Mouse (Mus musculus) kidney, embryonic 16.5 days (tissue): ENCODE measurements around the gene Fads2. TPM values are rescaled to one million over a fixed set of nuclear protein-coding genes. Genes with fewer than 3 reads are reported as not detected.

Experiments used
- ATAC-seq: fragments of 200-750 bp; cut with Nextera tagmentation; 2 replicates; pipeline ENCODE4 v1.8.0; 2017; ENCODE audit warnings: moderate TSS enrichment; ENCODE audit not compliant: low FRiP score, low TSS enrichment
- H3K27ac ChIP-seq: fragments of 300-500 bp; sonication (generic); 2 replicates; pipeline ENCODE4 v1.5.1; 2014; ENCODE audit warnings: low read length
- H3K27me3 ChIP-seq: fragments of 300-500 bp; sonication (generic); 2 replicates; pipeline ENCODE4 v1.6.1; 2014; ENCODE audit warnings: low read length, control low read depth, mixed read lengths; ENCODE audit not compliant: insufficient read depth
- H3K36me3 ChIP-seq: fragments of 300-500 bp; sonication (generic); 2 replicates; pipeline ENCODE4 v1.6.1; 2014; ENCODE audit warnings: low read length, control low read depth, mixed read lengths; ENCODE audit not compliant: insufficient read depth
- H3K4me1 ChIP-seq: fragments of 300-500 bp; sonication (generic); 2 replicates; pipeline ENCODE4 v1.6.1; 2014; ENCODE audit warnings: low read length, control low read depth, mixed read lengths; ENCODE audit not compliant: insufficient read depth
- H3K4me2 ChIP-seq: fragments of 300-500 bp; sonication (generic); replicated peaks from 2 replicates; pipeline ENCODE4 v1.6.1; 2014; ENCODE audit warnings: low read depth, low read length
- H3K4me3 ChIP-seq: fragments of 300-500 bp; sonication (generic); 2 replicates; pipeline ENCODE4 v1.5.1; 2014; ENCODE audit warnings: mild to moderate bottlenecking, low read length
- H3K9ac ChIP-seq: fragments of 300-500 bp; sonication (generic); replicated peaks from 2 replicates; pipeline ENCODE4 v1.6.1; 2014; ENCODE audit warnings: low read length
- H3K9me3 ChIP-seq: fragments of 300-500 bp; sonication (generic); 2 replicates; pipeline ENCODE4 v1.6.1; 2016; ENCODE audit warnings: low read length, control low read depth
- WGBS: fragments of 180-500 bp; shearing (Covaris S2); extraction: QIAGEN DNeasy Blood & Tissue Kit; methylation state at CpG from one replicate; pipeline ENCODE4 v1.1.7; 2014; 5-methylcytosine and 5-hydroxymethylcytosine counted together
- polyA plus RNA-seq: library from polyadenylated mRNA; unstranded; fragments of >200 nt; fragmentation: Nextera tagmentation; extraction: Ambion mirVana; gene quantifications from 2 replicates; pipeline ENCODE4 v1.2.1, GENCODE M21; 2015

Gene Fads2
- polyA plus RNA-seq, 1 experiment from 2014 or later, result 85.9 TPM

- no peak overlapping the region for H3K4me3 ChIP-seq
- no peaks in the 10 kb centered on the region; the same call in 1 of the 2 replicates for H3K27me3 ChIP-seq
- peaks cover 43% of the 10 kb centered on the region for H3K4me1 ChIP-seq
- H3K9me3 ChIP-seq, result no peaks in the 10 kb centered on the region
- no peak overlapping the region for H3K4me2 ChIP-seq
- no peak for ATAC-seq
- WGBS, result 77% methylated on average over 3 of the region's 3 CpGs
- H3K27ac ChIP-seq, result peak overlapping the region; percentile 32; the same call in 1 of the 2 replicates
- H3K9ac ChIP-seq, result no peak overlapping the region
- H3K36me3 ChIP-seq, result no peaks in the 10 kb centered on the region
Observed at GRCm38 (mm10) chr19:10038364-10038763, 63.2 kb downstream of the Fads2 start.

- no peak overlapping the region for H3K27ac ChIP-seq
- peaks cover 35% of the 10 kb centered on the region for H3K4me1 ChIP-seq
- WGBS, result 37% methylated on average over 2 of the region's 2 CpGs
- no peak overlapping the region for H3K4me2 ChIP-seq
- H3K27me3 ChIP-seq, result no peaks in the 10 kb centered on the region; the same call in 1 of the 2 replicates
- H3K9ac ChIP-seq, result no peak overlapping the region
- ATAC-seq, result no peak
- H3K9me3 ChIP-seq, result no peaks in the 10 kb centered on the region
- H3K36me3 ChIP-seq, result no peaks in the 10 kb centered on the region
- H3K4me3 ChIP-seq, result no peak overlapping the region
Observed at GRCm38 (mm10) chr19:10037534-10037933, 64.0 kb downstream of the Fads2 start.

GRCm38 (mm10) chr19:10034785-10035447, 66.6 kb downstream of the Fads2 start:
- H3K4me1 ChIP-seq, result peaks cover 23% of the 10 kb centered on the region
- no peaks in the 10 kb centered on the region; the same call in 1 of the 2 replicates for H3K27me3 ChIP-seq
- no peak overlapping the region for H3K4me3 ChIP-seq
- 0 out of 2 replicates have a peak, but pooled peaks cover 3% of the 10 kb centered on the region for H3K36me3 ChIP-seq
- no peak overlapping the region for H3K4me2 ChIP-seq
- 47% methylated on average over 8 of the region's 8 CpGs for WGBS
- no peak overlapping the region for H3K27ac ChIP-seq
- peak; percentile 69 for ATAC-seq
- no peak overlapping the region for H3K9ac ChIP-seq
- no peaks in the 10 kb centered on the region for H3K9me3 ChIP-seq

- ATAC-seq, result no peak
- WGBS, result 86% methylated on average over 5 of the region's 5 CpGs
- H3K27ac ChIP-seq, result no peak overlapping the region
- H3K27me3 ChIP-seq, result no peaks in the 10 kb centered on the region
- H3K9ac ChIP-seq, result no peak overlapping the region
- H3K4me1 ChIP-seq, result peaks cover 20% of the 10 kb centered on the region
- no peak overlapping the region for H3K4me2 ChIP-seq
- 0 out of 2 replicates have a peak, but pooled peaks cover 3% of the 10 kb centered on the region for H3K36me3 ChIP-seq
- H3K4me3 ChIP-seq, result no peak overlapping the region
- no peaks in the 10 kb centered on the region for H3K9me3 ChIP-seq
Observed at GRCm38 (mm10) chr19:10034356-10034755, 67.2 kb downstream of the Fads2 start.

- Histone ChIP-seq H3K4me3 (no peak overlapping the region), H3K4me2 (no peak overlapping the region), H3K27ac (no peak overlapping the region), H3K36me3 (peaks cover 3% of the 10 kb centered on the region; the same call in 1 of the 2 replicates), H3K9me3 (no peaks in the 10 kb centered on the region), H3K27me3 (no peaks in the 10 kb centered on the region), H3K9ac (no peak overlapping the region), H3K4me1 (peaks cover 11% of the 10 kb centered on the region)
- 45% methylated on average over 8 of the region's 8 CpGs for WGBS
- 0 out of 2 replicates have a peak, but pooled peaks have one; percentile 17 for ATAC-seq
Observed at GRCm38 (mm10) chr19:10033211-10033973, 68.2 kb downstream of the Fads2 start.

- H3K4me2 ChIP-seq, result no peak overlapping the region
- no peaks in the 10 kb centered on the region for H3K9me3 ChIP-seq
- no peak for ATAC-seq
- H3K9ac ChIP-seq, result no peak overlapping the region
- 89% methylated on average over 2 of the region's 2 CpGs for WGBS
- H3K36me3 ChIP-seq, result peaks cover 3% of the 10 kb centered on the region; the same call in 1 of the 2 replicates
- H3K27me3 ChIP-seq, result no peaks in the 10 kb centered on the region
- H3K4me1 ChIP-seq, result peaks cover 15% of the 10 kb centered on the region
- H3K4me3 ChIP-seq, result no peak overlapping the region
- no peak overlapping the region for H3K27ac ChIP-seq
Observed at GRCm38 (mm10) chr19:10029746-10030145, 71.8 kb downstream of the Fads2 start.

GRCm38 (mm10) chr19:10025169-10025875, 76.2 kb downstream of the Fads2 start:
- Histone ChIP-seq H3K9me3 (no peaks in the 10 kb centered on the region), H3K4me1 (peaks cover 38% of the 10 kb centered on the region), H3K27ac (peak overlapping the region; percentile 85), H3K4me2 (no peak overlapping the region), H3K9ac (0 out of 2 replicates have a peak overlapping the region, but pooled peaks have one; percentile 24), H3K36me3 (no peaks in the 10 kb centered on the region; the same call in 1 of the 2 replicates), H3K4me3 (no peak overlapping the region), H3K27me3 (no peaks in the 10 kb centered on the region)
- ATAC-seq, result peak; percentile 36; the same call in 1 of the 2 replicates
- 22% methylated on average over 8 of the region's 8 CpGs for WGBS

- Histone ChIP-seq H3K27ac (peak overlapping the region; percentile 2), H3K9ac (no peak overlapping the region; the same call in 1 of the 2 replicates), H3K9me3 (no peaks in the 10 kb centered on the region), H3K27me3 (no peaks in the 10 kb centered on the region), H3K4me2 (no peak overlapping the region), H3K36me3 (no peaks in the 10 kb centered on the region; the same call in 1 of the 2 replicates), H3K4me3 (no peak overlapping the region), H3K4me1 (peaks cover 52% of the 10 kb centered on the region)
- peak; percentile 13; the same call in 1 of the 2 replicates for ATAC-seq
- WGBS, result 59% methylated on average over 9 of the region's 9 CpGs
Observed at GRCm38 (mm10) chr19:10023304-10023758, 78.2 kb downstream of the Fads2 start.
